Mouse (Mus musculus): ENCODE measurements around the gene Lsm3. TPM values are rescaled to one million over a fixed set of nuclear protein-coding genes. Genes with fewer than 3 reads are reported as not detected.

Lsm3 gene
- polyA plus RNA-seq, 1 experiment from 2014 or later = 283 TPM

DNA sequence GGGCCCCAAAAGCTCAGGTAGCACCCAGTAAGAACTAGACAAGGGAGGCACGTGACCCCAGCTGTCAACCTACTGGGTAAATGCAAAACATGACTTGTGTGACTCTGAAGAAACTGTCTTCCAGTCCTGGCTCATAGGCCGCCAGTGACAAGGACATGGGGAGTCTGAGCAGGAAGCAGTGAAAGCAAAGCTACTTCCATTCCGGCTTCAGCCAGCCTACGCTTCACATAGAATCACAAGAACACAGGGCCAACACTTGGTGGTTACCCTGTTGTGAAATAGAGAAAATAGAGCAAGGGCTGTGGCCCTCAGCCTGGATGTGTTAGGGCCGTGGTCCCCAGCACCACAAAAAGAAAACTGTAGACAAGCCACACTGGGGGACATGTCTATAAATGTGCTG is 7.1 kb downstream of the Lsm3 start:
- H3K9me3 ChIP-seq = no peaks in the 10 kb centered on the region
- H3K4me3 ChIP-seq = no peak overlapping the region
- H3K27ac ChIP-seq = no peak overlapping the region
- DNase-seq (ENCODE audit: low spot score) = no peak
- peaks cover 6% of the 10 kb centered on the region; the same call in 1 of the 2 replicates for H3K27me3 ChIP-seq (ENCODE audit: insufficient read depth, poor library complexity, severe bottlenecking)
- WGBS = 87% methylated on average over 5 of the region's 5 CpGs
- H3K36me3 ChIP-seq = peaks cover 76% of the 10 kb centered on the region
- H3K4me1 ChIP-seq = peaks cover 4% of the 10 kb centered on the region; the same call in 1 of the 2 replicates

DNA sequence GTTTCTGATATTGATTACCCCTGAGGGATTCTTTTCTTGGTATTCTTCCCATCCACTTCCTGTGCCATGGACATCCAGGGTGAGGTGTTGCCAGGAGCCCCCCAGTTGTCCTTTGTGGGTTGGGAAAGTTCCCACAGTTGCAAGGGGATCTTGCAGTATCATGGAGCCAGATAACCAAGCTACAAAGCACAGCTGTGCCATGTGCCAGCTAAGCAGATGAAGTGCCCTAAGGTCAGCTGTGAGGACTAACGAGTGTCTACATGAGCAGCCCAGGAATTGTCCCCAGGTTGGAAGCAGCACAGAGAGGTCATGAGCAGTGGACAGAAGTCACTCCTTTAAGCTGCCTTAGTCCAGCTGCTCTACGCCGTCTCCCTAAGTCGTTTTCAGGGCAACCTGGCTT is 9.8 kb downstream of the Lsm3 start:
- Histone ChIP-seq H3K9me3 (no peaks in the 10 kb centered on the region), H3K27me3 (ENCODE audit: insufficient read depth, poor library complexity, severe bottlenecking) (peaks cover 16% of the 10 kb centered on the region), H3K36me3 (peaks cover 61% of the 10 kb centered on the region), H3K4me3 (no peak overlapping the region), H3K27ac (no peak overlapping the region), H3K4me1 (0 out of 2 replicates have a peak, but pooled peaks cover 5% of the 10 kb centered on the region)
- DNase-seq (ENCODE audit: low spot score) = no peak
- WGBS = 87% methylated on average over 4 of the region's 4 CpGs

- no peak for DNase-seq (ENCODE audit: low spot score)
- H3K36me3 ChIP-seq = peaks cover 43% of the 10 kb centered on the region
- 59% methylated on average over 5 of the region's 5 CpGs for WGBS
Observed at GRCm38 (mm10) chr6:91527227-91527860, 11.6 kb downstream of the Lsm3 start.

DNA sequence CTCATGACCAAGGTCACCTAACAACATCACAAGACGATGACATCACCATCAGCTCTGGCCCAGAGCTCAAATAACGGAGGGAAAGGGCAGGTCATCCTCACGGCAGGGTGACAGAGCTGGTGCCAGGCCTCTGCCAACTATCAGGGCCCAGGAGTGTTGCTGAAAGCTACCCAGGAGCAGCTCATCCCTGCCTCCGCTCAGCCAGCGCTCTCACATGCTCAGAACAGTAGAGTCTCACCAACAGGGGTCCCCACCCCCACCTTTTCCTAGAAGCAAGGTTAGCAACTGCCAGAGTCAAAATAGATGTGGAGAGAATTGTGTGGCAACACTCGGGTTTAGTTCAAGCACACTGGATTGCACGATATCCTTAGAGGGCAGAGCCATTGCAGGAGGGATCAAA is 12.5 kb downstream of the Lsm3 start:
- DNase-seq (ENCODE audit: low spot score) = no peak
- peaks cover 35% of the 10 kb centered on the region for H3K36me3 ChIP-seq
- 73% methylated on average over 7 of the region's 7 CpGs for WGBS
- H3K27me3 ChIP-seq (ENCODE audit: insufficient read depth, poor library complexity, severe bottlenecking) = peaks cover 35% of the 10 kb centered on the region
- H3K9me3 ChIP-seq = no peaks in the 10 kb centered on the region
- H3K4me3 ChIP-seq = no peak overlapping the region
- peak overlapping the region; percentile 56; the same call in 1 of the 2 replicates for H3K27ac ChIP-seq
- 0 out of 2 replicates have a peak, but pooled peaks cover 9% of the 10 kb centered on the region for H3K4me1 ChIP-seq

More at GRCm38 (mm10) chr6:91527227-91527860, 11.6 kb downstream of the Lsm3 start:
- Histone ChIP-seq H3K9me3 (no peaks in the 10 kb centered on the region), H3K27me3 (ENCODE audit: insufficient read depth, poor library complexity, severe bottlenecking) (peaks cover 28% of the 10 kb centered on the region), H3K4me3 (no peak overlapping the region), H3K4me1 (0 out of 2 replicates have a peak, but pooled peaks cover 7% of the 10 kb centered on the region), H3K27ac (peak overlapping the region; percentile 56; the same call in 1 of the 2 replicates)

GRCm38 (mm10) chr6:91530673-91531072 is 14.9 kb downstream of the Lsm3 start:
- no peak for DNase-seq (ENCODE audit: low spot score)
- Histone ChIP-seq H3K4me1 (0 out of 2 replicates have a peak, but pooled peaks cover 12% of the 10 kb centered on the region), H3K4me3 (no peak overlapping the region), H3K27ac (no peak overlapping the region), H3K36me3 (peaks cover 11% of the 10 kb centered on the region), H3K9me3 (no peaks in the 10 kb centered on the region), H3K27me3 (ENCODE audit: insufficient read depth, poor library complexity, severe bottlenecking) (peaks cover 51% of the 10 kb centered on the region)
- WGBS = 88% methylated on average over 8 of the region's 8 CpGs

- Histone ChIP-seq H3K4me1 (0 out of 2 replicates have a peak, but pooled peaks cover 12% of the 10 kb centered on the region), H3K27me3 (ENCODE audit: insufficient read depth, poor library complexity, severe bottlenecking) (peaks cover 52% of the 10 kb centered on the region), H3K27ac (no peak overlapping the region), H3K36me3 (peaks cover 11% of the 10 kb centered on the region), H3K4me3 (no peak overlapping the region), H3K9me3 (no peaks in the 10 kb centered on the region)
- no peak for DNase-seq (ENCODE audit: low spot score)
- WGBS = 65% methylated on average over 6 of the region's 6 CpGs
Observed at GRCm38 (mm10) chr6:91531276-91531675, 15.5 kb downstream of the Lsm3 start.

GRCm38 (mm10) chr6:91532661-91533060 is 16.9 kb downstream of the Lsm3 start:
- 0 out of 2 replicates have a peak, but pooled peaks cover 12% of the 10 kb centered on the region for H3K4me1 ChIP-seq
- H3K27ac ChIP-seq = no peak overlapping the region
- no peak overlapping the region for H3K4me3 ChIP-seq
- H3K27me3 ChIP-seq (ENCODE audit: insufficient read depth, poor library complexity, severe bottlenecking) = peaks cover 56% of the 10 kb centered on the region
- WGBS = 70% methylated on average over 6 of the region's 6 CpGs
- no peaks in the 10 kb centered on the region for H3K9me3 ChIP-seq
- peaks cover 11% of the 10 kb centered on the region for H3K36me3 ChIP-seq
- DNase-seq (ENCODE audit: low spot score) = no peak

GRCm38 (mm10) chr6:91533359-91533758 is 17.6 kb downstream of the Lsm3 start:
- no peak for DNase-seq (ENCODE audit: low spot score)

DNA sequence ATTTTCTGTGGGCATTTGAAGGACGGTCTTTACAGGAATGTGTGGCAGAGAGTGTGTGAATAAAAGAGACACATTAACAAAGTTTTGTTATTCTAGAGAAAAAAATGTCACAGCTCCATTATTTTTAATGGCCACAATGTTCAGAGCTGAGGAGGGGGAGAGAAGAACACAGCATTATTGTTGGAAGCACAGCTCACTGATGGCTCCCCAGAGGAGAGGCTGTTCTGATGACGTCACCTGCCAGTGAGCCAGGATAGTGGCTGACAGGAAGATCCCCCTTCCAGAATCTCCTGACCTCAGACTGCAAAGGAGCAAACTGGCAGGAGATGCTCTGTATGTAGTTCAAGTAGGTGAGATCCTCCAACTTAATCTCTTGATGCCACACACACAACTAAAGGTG is 18.0 kb downstream of the Lsm3 start:
- Histone ChIP-seq H3K36me3 (peaks cover 10% of the 10 kb centered on the region), H3K9me3 (no peaks in the 10 kb centered on the region), H3K4me3 (no peak overlapping the region), H3K4me1 (0 out of 2 replicates have a peak, but pooled peaks cover 6% of the 10 kb centered on the region), H3K27me3 (ENCODE audit: insufficient read depth, poor library complexity, severe bottlenecking) (peaks cover 68% of the 10 kb centered on the region), H3K27ac (no peak overlapping the region)
- DNase-seq (ENCODE audit: low spot score) = no peak
- WGBS = 51% methylated on average over 2 of the region's 2 CpGs

More at GRCm38 (mm10) chr6:91533359-91533758, 17.6 kb downstream of the Lsm3 start:
- H3K36me3 ChIP-seq = peaks cover 11% of the 10 kb centered on the region
- 59% methylated on average over 5 of the region's 5 CpGs for WGBS
- no peak overlapping the region for H3K4me3 ChIP-seq
- H3K27ac ChIP-seq = no peak overlapping the region
- H3K9me3 ChIP-seq = no peaks in the 10 kb centered on the region
- 0 out of 2 replicates have a peak, but pooled peaks cover 8% of the 10 kb centered on the region for H3K4me1 ChIP-seq
- peaks cover 63% of the 10 kb centered on the region for H3K27me3 ChIP-seq (ENCODE audit: insufficient read depth, poor library complexity, severe bottlenecking)

DNA sequence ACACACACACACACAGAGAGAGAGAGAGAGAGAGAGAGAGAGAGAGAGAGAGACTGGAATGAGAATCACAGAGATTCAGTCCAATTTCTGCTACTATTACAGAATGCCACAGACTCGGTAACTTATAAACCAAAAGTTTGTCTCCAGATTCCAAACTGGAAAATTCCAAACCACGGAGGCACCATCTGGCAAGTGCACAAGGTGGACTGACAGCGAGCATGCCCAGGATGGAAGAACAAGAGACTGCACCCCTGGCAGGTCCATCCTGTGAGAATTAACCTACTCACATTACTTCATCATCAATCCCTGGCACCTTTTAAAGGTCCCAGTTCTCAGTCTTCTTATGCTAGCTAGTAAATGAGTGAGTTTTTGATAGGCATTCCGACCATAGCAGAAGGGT is 18.5 kb downstream of the Lsm3 start:
- Histone ChIP-seq H3K9me3 (no peaks in the 10 kb centered on the region), H3K27me3 (ENCODE audit: insufficient read depth, poor library complexity, severe bottlenecking) (peaks cover 72% of the 10 kb centered on the region), H3K27ac (no peak overlapping the region), H3K4me1 (0 out of 2 replicates have a peak, but pooled peaks cover 6% of the 10 kb centered on the region), H3K36me3 (peaks cover 5% of the 10 kb centered on the region; the same call in 1 of the 2 replicates), H3K4me3 (no peak overlapping the region)
- WGBS = 81% methylated on average over 4 of the region's 4 CpGs
- no peak for DNase-seq (ENCODE audit: low spot score)

GRCm38 (mm10) chr6:91535231-91535630 is 19.5 kb downstream of the Lsm3 start:
- DNase-seq (ENCODE audit: low spot score) = no peak
- 76% methylated on average over 3 of the region's 3 CpGs for WGBS
- H3K27me3 ChIP-seq (ENCODE audit: insufficient read depth, poor library complexity, severe bottlenecking) = peaks cover 68% of the 10 kb centered on the region
- no peaks in the 10 kb centered on the region for H3K9me3 ChIP-seq
- no peak overlapping the region for H3K27ac ChIP-seq
- no peaks in the 10 kb centered on the region for H3K36me3 ChIP-seq
- H3K4me3 ChIP-seq = no peak overlapping the region
- 0 out of 2 replicates have a peak, but pooled peaks cover 6% of the 10 kb centered on the region for H3K4me1 ChIP-seq

DNA sequence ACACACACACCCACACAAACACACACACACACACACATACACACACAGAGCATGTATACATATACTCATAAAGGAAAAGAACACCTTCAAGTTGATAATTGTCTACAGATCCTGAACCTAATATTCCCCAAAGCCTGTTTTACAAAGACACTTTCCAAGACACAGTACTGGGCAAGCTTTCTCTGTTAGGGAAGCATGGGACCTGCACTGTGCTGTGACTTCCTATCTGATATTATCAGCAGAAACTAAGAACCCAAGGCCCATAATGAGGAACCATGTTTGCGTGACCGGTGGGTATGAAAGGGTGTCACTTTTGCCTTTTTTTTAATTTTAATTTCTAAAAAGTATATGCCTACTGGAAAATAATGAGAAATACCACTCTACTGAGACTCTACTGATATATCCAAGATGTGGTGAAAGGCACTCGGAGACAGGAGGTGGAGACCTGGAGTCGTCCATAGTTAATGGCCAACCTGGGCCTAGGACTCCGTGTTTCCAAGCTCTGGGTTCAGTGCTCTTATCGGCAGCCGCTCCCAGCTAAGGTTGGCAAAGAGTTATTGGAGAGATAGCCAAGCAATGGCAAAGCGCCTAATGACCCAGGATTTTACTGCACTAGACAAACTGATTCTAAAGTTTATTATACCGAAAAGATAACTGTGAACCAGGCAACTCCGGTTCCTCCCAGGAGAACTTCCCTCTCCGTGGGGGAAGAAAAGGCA is 20.5 kb downstream of the Lsm3 start:
- WGBS = 85% methylated on average over 11 of the region's 11 CpGs
- Histone ChIP-seq H3K27ac (no peak overlapping the region), H3K36me3 (no peaks in the 10 kb centered on the region), H3K4me1 (peaks cover 6% of the 10 kb centered on the region; the same call in 1 of the 2 replicates), H3K9me3 (no peaks in the 10 kb centered on the region), H3K4me3 (no peak overlapping the region), H3K27me3 (ENCODE audit: insufficient read depth, poor library complexity, severe bottlenecking) (peaks cover 72% of the 10 kb centered on the region)
- DNase-seq (ENCODE audit: low spot score) = no peak

DNA sequence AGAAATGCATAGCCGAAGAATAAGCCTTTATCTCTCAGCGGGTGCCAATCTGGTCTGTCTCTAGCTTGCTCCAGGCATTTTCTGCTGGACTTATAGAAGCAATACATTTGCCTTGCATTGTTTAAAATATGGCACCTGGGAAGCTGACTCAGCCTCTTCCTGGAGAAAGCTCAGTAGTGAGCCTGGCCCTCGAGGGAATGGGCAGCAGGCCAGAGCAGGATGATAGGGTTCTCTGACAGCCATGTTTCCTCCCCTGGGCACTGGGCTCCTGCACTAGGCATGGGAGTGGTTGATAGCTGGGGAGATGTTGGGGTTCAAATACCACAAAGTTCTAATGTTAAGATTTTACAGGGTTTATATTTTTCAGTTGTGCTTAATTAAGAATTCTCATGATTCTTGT is 25.5 kb downstream of the Lsm3 start:
- DNase-seq (ENCODE audit: low spot score) = no peak
- Histone ChIP-seq H3K9me3 (no peaks in the 10 kb centered on the region), H3K4me3 (no peak overlapping the region), H3K4me1 (peaks cover 32% of the 10 kb centered on the region), H3K27ac (no peak overlapping the region), H3K27me3 (ENCODE audit: insufficient read depth, poor library complexity, severe bottlenecking) (peaks cover 72% of the 10 kb centered on the region), H3K36me3 (no peaks in the 10 kb centered on the region)
- 57% methylated on average over 3 of the region's 3 CpGs for WGBS

Measured in heart, embryonic 10.5 days (tissue).